Mouse (Mus musculus) gastrocnemius, adult 8-10 months (tissue): Measurements from ENCODE around the gene Atp8a2. TPM values are rescaled to one million over a fixed set of nuclear protein-coding genes. Genes with fewer than 3 reads are reported as not detected.

Experiments
- DNase-seq, 2 experiments: peaks; one replicate each; pipeline ENCODE4 v3.0.0; 2022; ENCODE audit warnings: low spot score in 2 of 2
- total RNA-seq, 4 experiments: library from RNA; stranded (reverse); gene quantifications; 2 replicates each; pipeline ENCODE4 v1.2.4; 2022

Gene Atp8a2
- under 1 TPM; 0.38 to 0.51 (median 0.42) TPM for total RNA-seq

GRCm38 (mm10) chr14:60196884-60197283 lies at the start of gene Atp8a2:
Atp8a2 (minus strand) TSS chr14:60197179.
- peak in 1 of 2 experiments; percentile 6 for DNase-seq

GRCm38 (mm10) chr14:60238551-60238950 lies 41.6 kb upstream of the Atp8a2 start:
- no peak for DNase-seq

- DNase-seq, result no peak
Observed at GRCm38 (mm10) chr14:60219886-60220285, 22.9 kb upstream of the Atp8a2 start.

GRCm38 (mm10) chr14:60217616-60218015 lies 20.6 kb upstream of the Atp8a2 start:
- no peak for DNase-seq

- no peak for DNase-seq
Observed at GRCm38 (mm10) chr14:60216125-60216524, 19.1 kb upstream of the Atp8a2 start.

- no peak for DNase-seq
Observed at GRCm38 (mm10) chr14:60215000-60215399, 18.0 kb upstream of the Atp8a2 start.

- DNase-seq, result no peak
Observed at GRCm38 (mm10) chr14:60214040-60214439, 17.1 kb upstream of the Atp8a2 start.

GRCm38 (mm10) chr14:60209166-60209565 lies 12.2 kb upstream of the Atp8a2 start:
- DNase-seq, result no peak

- no peak for DNase-seq
Observed at GRCm38 (mm10) chr14:60204993-60205392, 8.0 kb upstream of the Atp8a2 start.

GRCm38 (mm10) chr14:60195999-60196398 lies 980 bp downstream of the Atp8a2 start:
- DNase-seq, result no peak

- DNase-seq, result no peak
Observed at GRCm38 (mm10) chr14:60194606-60195005, 2.4 kb downstream of the Atp8a2 start.

GRCm38 (mm10) chr14:60189771-60190170 lies 7.2 kb downstream of the Atp8a2 start:
- no peak for DNase-seq

GRCm38 (mm10) chr14:60188201-60188825 lies 8.7 kb downstream of the Atp8a2 start:
- DNase-seq, result no peak

- DNase-seq, result no peak
Observed at GRCm38 (mm10) chr14:60181306-60181705, 15.7 kb downstream of the Atp8a2 start.

GRCm38 (mm10) chr14:60178571-60178955 lies 18.4 kb downstream of the Atp8a2 start:
- DNase-seq, result no peak

GRCm38 (mm10) chr14:60177614-60178570 lies 19.1 kb downstream of the Atp8a2 start:
- no peak for DNase-seq

GRCm38 (mm10) chr14:60176891-60177613 lies 19.9 kb downstream of the Atp8a2 start:
- no peak for DNase-seq

- no peak for DNase-seq
Observed at GRCm38 (mm10) chr14:60176469-60176890, 20.5 kb downstream of the Atp8a2 start.

GRCm38 (mm10) chr14:60172286-60173055 lies 24.5 kb downstream of the Atp8a2 start:
- DNase-seq, result no peak

- no peak for DNase-seq
Observed at GRCm38 (mm10) chr14:60170845-60171610, 26.0 kb downstream of the Atp8a2 start.
